Mouse (Mus musculus) spleen, adult 2 months (tissue): Measurements from ENCODE around the gene 9930111J21Rik1.

Source experiments
- CTCF ChIP-seq: fragments of 200-500 bp; IDR thresholded peaks from 2 replicates; pipeline ENCODE4 v1.5.1; 2011; ENCODE audit warnings: mild to moderate bottlenecking, inconsistent platforms; ENCODE audit not compliant: insufficient read depth, insufficient read length, insufficient replicate concordance; ENCODE audit errors: extremely low read depth
- POLR2A ChIP-seq: fragments of 200-500 bp; IDR thresholded peaks from 2 replicates; pipeline ENCODE4 v1.6.1; 2011; ENCODE audit warnings: low read depth, low read length, inconsistent platforms

DNA sequence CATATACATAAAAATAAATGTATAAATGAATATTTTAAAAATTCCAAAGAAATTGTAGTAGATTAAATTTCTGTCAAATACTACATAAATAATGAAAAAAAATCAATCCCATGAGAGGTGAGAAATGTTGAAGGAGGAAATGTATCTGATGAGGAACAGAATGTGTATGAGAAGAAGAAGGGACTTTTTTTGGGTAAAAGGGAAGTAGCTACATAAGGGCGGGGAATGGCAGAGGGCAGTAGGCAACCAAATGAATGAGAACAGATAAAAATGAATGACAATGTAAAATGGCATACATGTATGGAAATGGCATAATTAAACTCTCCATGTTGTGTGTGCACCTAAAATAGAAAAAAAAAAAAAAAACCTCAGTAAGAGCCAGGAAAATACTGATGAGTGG is 65.6 kb downstream of the 9930111J21Rik1 start:
- TF ChIP-seq POLR2A (no peak), CTCF (no peak)
